Mouse (Mus musculus): ENCODE measurements at regions not wholly inside any gene's neighbourhood (a gene's known extent, or its start where the extent isn't known, plus 50 kb on each side); places are given as distances from the start of the nearest gene placed in this dataset.
"Not testable (repeated sequence)": the region's sequence is repeated elsewhere in the genome, so short reads cannot be mapped to it uniquely, and the experiment has no call there.

- not testable (repeated sequence) for DNase-seq
Observed at GRCm38 (mm10) chr12:119102106-119102505, 135.9 kb upstream of the Abcb5 start.

- no peak for DNase-seq
Observed at GRCm38 (mm10) chr12:119099736-119100135, 133.5 kb upstream of the Abcb5 start.

- DNase-seq: no peak
Observed at GRCm38 (mm10) chr12:119097814-119098213, 131.6 kb upstream of the Abcb5 start.

- no peak for DNase-seq
Observed at GRCm38 (mm10) chr12:119094314-119094713, 128.1 kb upstream of the Abcb5 start.

GRCm38 (mm10) chr12:119093402-119093801, 127.2 kb upstream of the Abcb5 start:
- no peak for DNase-seq

GRCm38 (mm10) chr12:119089292-119089691, 123.1 kb upstream of the Abcb5 start:
- no peak for DNase-seq

- DNase-seq: no peak
Observed at GRCm38 (mm10) chr12:119088666-119089065, 122.4 kb upstream of the Abcb5 start.

GRCm38 (mm10) chr12:119084814-119085213, 118.6 kb upstream of the Abcb5 start:
- DNase-seq: no peak

GRCm38 (mm10) chr12:119082781-119083180, 116.6 kb upstream of the Abcb5 start:
- no peak for DNase-seq

GRCm38 (mm10) chr12:119075825-119076224, 109.6 kb upstream of the Abcb5 start:
- DNase-seq: no peak

GRCm38 (mm10) chr12:119074742-119075478, 108.7 kb upstream of the Abcb5 start:
- DNase-seq: no peak

- no peak for DNase-seq
Observed at GRCm38 (mm10) chr12:119074147-119074546, 107.9 kb upstream of the Abcb5 start.

- DNase-seq: no peak
Observed at GRCm38 (mm10) chr12:119070963-119071362, 104.7 kb upstream of the Abcb5 start.

GRCm38 (mm10) chr12:119070446-119070845, 104.2 kb upstream of the Abcb5 start:
- no peak for DNase-seq

- DNase-seq: no peak
Observed at GRCm38 (mm10) chr12:119069747-119070146, 103.5 kb upstream of the Abcb5 start.

- no peak for DNase-seq
Observed at GRCm38 (mm10) chr12:119068079-119068478, 101.9 kb upstream of the Abcb5 start.

GRCm38 (mm10) chr12:119062931-119063330, 96.7 kb upstream of the Abcb5 start:
- no peak for DNase-seq

GRCm38 (mm10) chr12:119062490-119062889, 96.3 kb upstream of the Abcb5 start:
- DNase-seq: no peak

- no peak for DNase-seq
Observed at GRCm38 (mm10) chr12:119054560-119054959, 88.3 kb upstream of the Abcb5 start.

- no peak for DNase-seq
Observed at GRCm38 (mm10) chr12:119051692-119052379, 85.6 kb upstream of the Abcb5 start.

GRCm38 (mm10) chr12:119038306-119038705, 72.1 kb upstream of the Abcb5 start:
- no peak for DNase-seq

GRCm38 (mm10) chr12:119034828-119035227, 68.6 kb upstream of the Abcb5 start:
- DNase-seq: no peak

GRCm38 (mm10) chr12:119028711-119029110, 62.5 kb upstream of the Abcb5 start:
- no peak for DNase-seq

GRCm38 (mm10) chr12:119028161-119028560, 61.9 kb upstream of the Abcb5 start:
- DNase-seq: no peak
